34 mouse cellular contexts compared by ENCODE assay signal in the genomic region with DNA sequence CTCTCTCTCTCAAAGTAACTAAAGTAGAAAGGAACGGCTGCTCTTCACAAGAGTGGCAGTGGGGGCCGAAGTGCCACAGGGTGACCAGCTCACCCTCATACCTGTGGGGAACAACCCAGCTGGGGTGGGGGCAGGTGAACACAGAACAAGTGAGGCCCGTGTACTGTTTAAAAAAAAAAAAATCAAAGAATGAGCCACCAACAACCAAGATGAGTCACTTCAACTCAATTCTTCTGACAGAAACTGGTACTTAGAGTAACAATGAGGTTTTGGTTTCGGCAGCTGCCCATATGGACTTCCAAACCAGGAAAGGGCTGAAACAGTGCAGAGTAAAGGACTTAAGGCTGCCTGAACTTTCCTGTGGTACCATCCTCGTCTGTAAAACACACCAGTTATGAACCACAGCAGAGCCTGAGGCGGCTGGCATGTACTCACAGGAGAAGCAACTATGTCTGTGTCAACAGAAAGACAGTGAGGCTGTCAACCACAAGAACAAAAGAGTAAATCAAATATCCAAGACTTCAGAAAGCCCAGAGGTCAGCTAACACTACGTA. TPM values are rescaled to one million over a fixed set of nuclear protein-coding genes. Genes with fewer than 3 reads are reported as not detected.
DNase-seq lines count a peak whose midpoint lies in the region; ATAC-seq lines count a peak whose summit lies in the region.
"Had no signal": no experiment of that assay in that cellular context is flagged by ENCODE, and none has a peak within 500 bp of the region (broad histone marks: within the 10 kb centered on the region; RNA-seq: fewer than 3 reads in every experiment).

No protein-coding gene starts in this region.

- no peak for ATAC-seq in stomach, embryonic 16.5 days (ENCODE audit: insufficient read depth, low FRiP score)
- no peak for ATAC-seq in heart, embryonic 11.5 days (replicated peaks; ENCODE audit: insufficient number of reproducible peaks, low FRiP score, low TSS enrichment)
- ATAC-seq: activated CD4-positive, CD25-positive, alpha-beta regulatory T cell, adult 4 months; forebrain, embryonic 14.5 days; hindbrain, embryonic 16.5 days; lung, postnatal 0 days; midbrain, embryonic 13.5 days had no signal

- peaks cover 21% of the 10 kb centered on the region for H3K4me1 ChIP-seq in stomach, embryonic 16.5 days (ENCODE audit: control insufficient read depth, insufficient read depth, low read length)
- H3K4me1 ChIP-seq in heart, embryonic 11.5 days (ENCODE audit: control insufficient read depth, insufficient read depth, low read length) = peaks cover 3% of the 10 kb centered on the region; the same call in 1 of the 2 replicates
- H3K4me1 ChIP-seq: limb, embryonic 10.5 days had no signal

- 60% methylated on average over 7 of the region's 7 CpGs for WGBS in stomach, embryonic 16.5 days
- 83% methylated on average over 7 of the region's 7 CpGs for WGBS in heart, embryonic 11.5 days (ENCODE audit: insufficient replicate concordance)

- H3K9me3 ChIP-seq in stomach, embryonic 16.5 days (replicated peaks; ENCODE audit: control insufficient read depth, low read length) = no peaks in the 10 kb centered on the region
- no peaks in the 10 kb centered on the region for H3K9me3 ChIP-seq in heart, embryonic 11.5 days (replicated peaks; ENCODE audit: control insufficient read depth, low read length)
- H3K9me3 ChIP-seq: heart, embryonic 15.5 days; limb, embryonic 10.5 days; limb, embryonic 15.5 days; liver, embryonic 13.5 days; midbrain, embryonic 13.5 days; neural tube, embryonic 15.5 days had no signal

- no peaks in the 10 kb centered on the region for H3K27me3 ChIP-seq in stomach, embryonic 16.5 days (ENCODE audit: control insufficient read depth, insufficient read depth, low read length)
- H3K27me3 ChIP-seq in heart, embryonic 11.5 days (ENCODE audit: control insufficient read depth, insufficient read depth, low read length) = no peaks in the 10 kb centered on the region
- H3K27me3 ChIP-seq: heart, embryonic 15.5 days; limb, embryonic 15.5 days; liver, embryonic 13.5 days; midbrain, embryonic 13.5 days; neural tube, embryonic 15.5 days had no signal

- H3K4me2 ChIP-seq in stomach, embryonic 16.5 days (ENCODE audit: low read depth, low read length) = no peak overlapping the region
- no peak overlapping the region for H3K4me2 ChIP-seq in heart, embryonic 11.5 days
- H3K4me2 ChIP-seq: heart, embryonic 15.5 days; limb, embryonic 15.5 days; liver, embryonic 13.5 days; midbrain, embryonic 13.5 days; neural tube, embryonic 15.5 days had no signal

- no peak overlapping the region for H3K4me3 ChIP-seq in stomach, embryonic 16.5 days (replicated peaks; ENCODE audit: low read length)
- H3K4me3 ChIP-seq in heart, embryonic 11.5 days (ENCODE audit: low read depth, low read length) = no peak overlapping the region
- H3K4me3 ChIP-seq: heart, embryonic 15.5 days; limb, embryonic 10.5 days; limb, embryonic 15.5 days; liver, embryonic 13.5 days; midbrain, embryonic 13.5 days; neural tube, embryonic 15.5 days had no signal

- H3K27ac ChIP-seq in stomach, embryonic 16.5 days (ENCODE audit: low read length) = peak overlapping the region; percentile 43; the same call in 1 of the 2 replicates
- H3K27ac ChIP-seq in heart, embryonic 11.5 days (ENCODE audit: low read depth, low read length) = no peak overlapping the region
- H3K27ac ChIP-seq: heart, embryonic 15.5 days; limb, embryonic 10.5 days; limb, embryonic 15.5 days; liver, embryonic 13.5 days; macrophage; midbrain, embryonic 13.5 days; neural tube, embryonic 15.5 days had no signal

- DNase-seq in 3T3-L1 (ENCODE audit: low read depth, low spot score) = peak; percentile 28
- peak; percentile 19 for DNase-seq in CD4-positive, CD25-positive, alpha-beta regulatory T cell, adult 2 months (ENCODE audit: low read depth, low spot score)
- peak; percentile 66 for DNase-seq in fat pad, adult 2 months (ENCODE audit: extremely low read depth, low read depth, low spot score)
- no peak for DNase-seq in left cerebral cortex, adult 9 months (ENCODE audit: low spot score in 2 of 2)
- DNase-seq in gastrocnemius, postnatal 10 days = no peak
- DNase-seq: adrenal gland, adult 2 months; cerebellum, adult 2 months; cerebellum, postnatal 14 days; kidney, adult 11 months; kidney, postnatal 36 days; liver, embryonic 13.5 days; lung, adult 18-20 months; retina, postnatal 1 day; right cerebral cortex, postnatal 25 days; thymus, postnatal 4 days had no signal

- H3K9ac ChIP-seq in stomach, embryonic 16.5 days (ENCODE audit: low read length) = no peak overlapping the region
- H3K9ac ChIP-seq in heart, embryonic 11.5 days (ENCODE audit: low read depth, low read length) = no peak overlapping the region
- H3K9ac ChIP-seq: heart, embryonic 15.5 days; limb, embryonic 15.5 days; liver, embryonic 13.5 days; midbrain, embryonic 13.5 days; neural tube, embryonic 15.5 days had no signal

- H3K36me3 ChIP-seq in stomach, embryonic 16.5 days (ENCODE audit: control insufficient read depth, insufficient read depth, low read length) = peaks cover 10% of the 10 kb centered on the region; the same call in 1 of the 2 replicates
- peaks cover 11% of the 10 kb centered on the region; the same call in 1 of the 2 replicates for H3K36me3 ChIP-seq in heart, embryonic 11.5 days (ENCODE audit: control insufficient read depth, insufficient read depth, low read length)

RNA-seq across cellular contexts. Expression of gene Mbtps1, which starts 9.9 kb away (rescaled TPM):
- 108 and 115 TPM in 2 replicates for polyA plus RNA-seq in stomach, embryonic 16.5 days (2015; fragmentation: Nextera tagmentation; extraction: Ambion mirVana)
- polyA plus RNA-seq in heart, embryonic 11.5 days (2014; fragmentation: Nextera tagmentation; extraction: Ambion mirVana) = 63.6 and 80.5 TPM in 2 replicates
- total RNA-seq in gastrocnemius, postnatal 10 days (2021) = 10 to 100 TPM; 55.4 to 65.0 TPM

RNA-seq across cellular contexts. Expression of gene Hsdl1, which starts 26.3 kb away (rescaled TPM):
- polyA plus RNA-seq in stomach, embryonic 16.5 days (2015; fragmentation: Nextera tagmentation; extraction: Ambion mirVana) = 31.0 and 39.2 TPM in 2 replicates
- polyA plus RNA-seq in heart, embryonic 11.5 days (2014; fragmentation: Nextera tagmentation; extraction: Ambion mirVana) = 36.3 and 37.3 TPM in 2 replicates
- 10 to 100 TPM; 13.0 to 15.0 TPM for total RNA-seq in gastrocnemius, postnatal 10 days (2021)

RNA-seq across cellular contexts. Expression of gene Dnaaf1, which starts 26.4 kb away (rescaled TPM):
- polyA plus RNA-seq in stomach, embryonic 16.5 days (2015; fragmentation: Nextera tagmentation; extraction: Ambion mirVana) = 0.30 and 0.66 TPM in 2 replicates
- 0.26 and 0.38 TPM in 2 replicates for polyA plus RNA-seq in heart, embryonic 11.5 days (2014; fragmentation: Nextera tagmentation; extraction: Ambion mirVana)
- total RNA-seq in gastrocnemius, postnatal 10 days (2021) = not detected
- total RNA-seq: gastrocnemius, adult 18-20 months; granulocyte monocyte progenitor cell, adult 5-6 weeks; heart, postnatal 25 days had no signal
- polyA plus RNA-seq: activated CD4-positive, CD25-positive, alpha-beta regulatory T cell, adult 4 months; adrenal gland, adult 2 months; macrophage had no signal

RNA-seq across cellular contexts. Expression of gene Slc38a8, which starts 47.1 kb away (rescaled TPM):
- polyA plus RNA-seq in stomach, embryonic 16.5 days (2015; fragmentation: Nextera tagmentation; extraction: Ambion mirVana) = not detected in 2 replicates
- polyA plus RNA-seq in heart, embryonic 11.5 days (2014; fragmentation: Nextera tagmentation; extraction: Ambion mirVana) = not detected in 2 replicates
- not detected for total RNA-seq in gastrocnemius, postnatal 10 days (2021)
- total RNA-seq: adrenal gland, adult 2 months; gastrocnemius, adult 18-20 months; granulocyte monocyte progenitor cell, adult 5-6 weeks; heart, postnatal 25 days; megakaryocyte-erythroid progenitor cell, adult 5-6 weeks had no signal
- polyA plus RNA-seq: activated CD4-positive, CD25-positive, alpha-beta regulatory T cell, adult 4 months; C2C12; forebrain, embryonic 14.5 days; heart, embryonic 15.5 days; hindbrain, embryonic 11.5 days; hindbrain, embryonic 16.5 days; kidney, embryonic 14.5 days; limb, embryonic 15.5 days; liver, embryonic 13.5 days; lung, postnatal 0 days; macrophage; midbrain, embryonic 13.5 days; neural tube, embryonic 15.5 days had no signal

RNA-seq across cellular contexts. Expression of gene Taf1c, which starts 56.4 kb away (rescaled TPM):
- polyA plus RNA-seq in stomach, embryonic 16.5 days (2015; fragmentation: Nextera tagmentation; extraction: Ambion mirVana) = 11.0 and 11.3 TPM in 2 replicates
- polyA plus RNA-seq in heart, embryonic 11.5 days (2014; fragmentation: Nextera tagmentation; extraction: Ambion mirVana) = 7.1 and 8.0 TPM in 2 replicates
- 1 to 10 TPM; 3.6 to 4.4 TPM for total RNA-seq in gastrocnemius, postnatal 10 days (2021)

Comparison
In these comparisons a context has a peak if more than half of its experiments do, and no peak if none do; other contexts are left out.
1. DNase-seq: peak in 3T3-L1 (single experiment), CD4-positive, CD25-positive, alpha-beta regulatory T cell, adult 2 months (single experiment) and fat pad, adult 2 months (single experiment); none in left cerebral cortex, adult 9 months (0 of 2) and gastrocnemius, postnatal 10 days (single experiment).